Mouse (Mus musculus): ENCODE results near the gene Vmn2r103. TPM values are rescaled to one million over a fixed set of nuclear protein-coding genes. Genes with fewer than 3 reads are reported as not detected.

Gene Vmn2r103
- not detected in 2 replicates for polyA plus RNA-seq (2015; fragmentation: Nextera tagmentation; extraction: Ambion mirVana)

DNA sequence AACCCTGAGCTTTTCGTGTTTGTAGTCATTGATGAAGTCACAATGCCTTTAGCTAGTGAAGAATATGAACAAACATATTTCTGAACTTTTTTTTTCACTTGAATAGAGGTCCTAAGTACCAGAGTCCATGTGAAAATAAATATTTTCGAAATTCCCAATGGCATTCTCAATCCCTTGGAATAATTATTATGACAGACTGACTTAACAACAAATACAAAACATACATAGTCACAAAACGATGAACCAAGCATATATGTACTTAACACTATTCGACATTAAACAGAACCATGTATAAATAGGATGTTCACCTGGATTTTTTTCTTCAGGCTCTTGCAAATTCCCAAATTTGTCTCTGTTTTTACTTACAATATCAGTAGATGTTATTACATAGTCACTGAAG lies at the start of gene Vmn2r103:
Vmn2r103 (plus strand) TSS at position 301 of the 400 bp plus-strand sequence.
- H3K4me1 ChIP-seq, result no peaks in the 10 kb centered on the region
- no peaks in the 10 kb centered on the region for H3K27me3 ChIP-seq
- WGBS, result 59% methylated on average over 4 of the region's 4 CpGs
- no peak within 1 kb of the TSS for H3K27ac ChIP-seq
- ATAC-seq, result no peak
- H3K9ac ChIP-seq, result no peak within 1 kb of the TSS
- 0 out of 2 replicates have a peak, but pooled peaks cover 4% of the 10 kb centered on the region for H3K9me3 ChIP-seq (replicated peaks)
- no peak within 1 kb of the TSS for H3K4me2 ChIP-seq
- no peak within 1 kb of the TSS for H3K4me3 ChIP-seq
- no peaks in the 10 kb centered on the region for H3K36me3 ChIP-seq (ENCODE audit: poor library complexity, severe bottlenecking)

DNA sequence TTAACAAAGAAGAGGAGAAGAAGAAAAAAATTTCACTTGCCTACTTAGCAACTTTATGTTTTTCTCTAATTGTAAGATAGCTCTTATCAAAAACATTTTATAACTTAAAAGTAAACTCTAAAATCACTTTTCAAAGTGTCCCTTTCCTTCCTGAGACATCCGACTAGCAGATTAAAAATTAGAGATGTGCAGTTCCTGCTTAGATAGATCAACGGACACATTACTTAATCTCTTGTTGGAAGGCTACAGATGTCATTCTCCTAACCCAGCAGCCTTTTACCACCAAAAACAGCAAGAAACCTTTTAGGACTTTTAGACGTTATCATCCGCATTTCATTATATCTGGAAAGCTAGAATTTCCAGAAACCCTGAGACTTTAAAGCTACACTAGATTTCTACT lies 5.8 kb downstream of the Vmn2r103 start:
- Histone ChIP-seq H3K4me2 (no peak overlapping the region), H3K36me3 (ENCODE audit: poor library complexity, severe bottlenecking) (no peaks in the 10 kb centered on the region), H3K9ac (no peak overlapping the region), H3K9me3 (replicated peaks) (peaks cover 4% of the 10 kb centered on the region; the same call in 1 of the 2 replicates), H3K4me1 (no peaks in the 10 kb centered on the region), H3K27ac (no peak overlapping the region), H3K4me3 (no peak overlapping the region), H3K27me3 (no peaks in the 10 kb centered on the region)
- ATAC-seq, result no peak
- WGBS, result 84% methylated on average over 4 of the region's 4 CpGs

DNA sequence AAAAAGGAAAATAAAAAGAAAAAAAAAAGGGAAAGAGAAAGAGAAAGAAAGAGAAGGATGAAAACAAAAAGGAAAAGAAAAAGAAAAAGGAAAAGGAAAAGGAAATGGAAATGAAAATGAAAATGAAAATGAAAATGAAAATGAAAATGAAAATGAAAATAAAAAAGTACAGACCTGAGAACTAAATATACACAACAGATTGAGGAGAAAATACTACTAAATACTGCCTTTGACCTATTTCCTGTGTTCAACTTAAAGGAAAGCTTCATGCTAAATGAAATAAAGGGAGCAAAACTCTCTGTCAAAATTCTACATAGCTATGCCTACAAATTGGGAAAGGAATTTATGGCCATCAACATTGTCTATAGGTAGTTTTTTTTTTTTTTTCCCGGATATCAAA lies 16.1 kb downstream of the Vmn2r103 start:
- Histone ChIP-seq H3K4me1 (no peaks in the 10 kb centered on the region), H3K36me3 (ENCODE audit: poor library complexity, severe bottlenecking) (no peaks in the 10 kb centered on the region), H3K27me3 (no peaks in the 10 kb centered on the region), H3K4me3 (no peak overlapping the region), H3K4me2 (no peak overlapping the region), H3K9ac (no peak overlapping the region), H3K27ac (no peak overlapping the region), H3K9me3 (replicated peaks) (peaks cover 8% of the 10 kb centered on the region)
- ATAC-seq, result no peak
- WGBS, result 71% methylated on average over 1 of the region's 1 CpGs

Other genes with a start within 250 kb of the Vmn2r103 start
- not detected in 2 replicates for gene Vmn2r101, start 196.1 kb upstream of the Vmn2r103 start, polyA plus RNA-seq (2015; fragmentation: Nextera tagmentation; extraction: Ambion mirVana)
- gene Vmn2r102, start 113.0 kb upstream of the Vmn2r103 start, polyA plus RNA-seq (2015; fragmentation: Nextera tagmentation; extraction: Ambion mirVana), result not detected in 2 replicates

Measured in forebrain, embryonic 13.5 days (tissue).